Mouse (Mus musculus): Measurements from ENCODE around the gene Art4.

DNA sequence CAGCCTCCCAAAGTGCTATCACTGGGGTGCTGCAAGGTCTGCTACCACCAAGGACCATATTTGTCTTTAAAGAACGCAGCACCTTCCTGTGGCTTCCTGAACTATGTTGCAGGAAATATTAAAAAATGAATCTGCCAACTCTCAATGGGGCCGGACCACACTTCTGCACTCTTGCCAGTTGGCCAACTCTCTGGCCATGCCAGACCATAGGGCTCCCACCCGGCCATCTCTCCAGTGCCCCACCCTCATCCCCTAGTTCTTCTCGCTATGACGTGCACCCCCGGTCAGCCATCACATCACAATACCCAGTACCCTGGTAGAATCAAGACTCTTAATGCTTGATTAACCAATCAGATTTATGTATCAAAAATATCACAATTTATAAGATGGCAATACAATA, 26.4 kb upstream of the Art4 start:
- TF ChIP-seq CTCF (IDR thresholded peaks at IDR 0.05) = no peak
- no peak for TF ChIP-seq POLR2A (IDR thresholded peaks at IDR 0.05; ENCODE audit: insufficient read depth, low read depth, low read length)
- TF ChIP-seq EP300 (IDR thresholded peaks at IDR 0.05; ENCODE audit: insufficient read depth, low read depth, low read length) = no peak

All from heart, adult 2 months (tissue).